Mouse (Mus musculus) lung, adult 18-20 months (tissue): ENCODE measurements around the gene Dkkl1.

ENCODE experiments used
- DNase-seq, 2 experiments: peaks; one replicate each; pipeline ENCODE4 v3.0.0; 2022; ENCODE audit warnings: mixed read lengths in 2 of 2

The Dkkl1 gene

GRCm38 (mm10) chr7:45211851-45212251, at the start of gene Dkkl1:
Gene Dkkl1 (minus strand): TSS chr7:45212147.
- DNase-seq: no peak

GRCm38 (mm10) chr7:45259281-45259680, 47.3 kb upstream of the Dkkl1 start:
- no peak for DNase-seq

- no peak for DNase-seq
These were observed 45.3 kb upstream of the Dkkl1 start for GRCm38 (mm10) chr7:45257063-45257840.

GRCm38 (mm10) chr7:45255822-45256221, 43.9 kb upstream of the Dkkl1 start:
- DNase-seq: peak; percentile 60 to 62

- no peak for DNase-seq
These were observed 41.9 kb upstream of the Dkkl1 start for GRCm38 (mm10) chr7:45253806-45254205.

GRCm38 (mm10) chr7:45247666-45248065, 35.7 kb upstream of the Dkkl1 start:
- no peak for DNase-seq

GRCm38 (mm10) chr7:45241389-45241749, 29.4 kb upstream of the Dkkl1 start:
- DNase-seq: no peak

GRCm38 (mm10) chr7:45240633-45241388, 28.9 kb upstream of the Dkkl1 start, which contains the start of gene Slc6a16:
Gene Slc6a16 (plus strand): TSS chr7:45241085.
- DNase-seq: no peak

- DNase-seq: no peak
These were observed 28.2 kb upstream of the Dkkl1 start for GRCm38 (mm10) chr7:45240109-45240508.

GRCm38 (mm10) chr7:45238723-45239496, 27.0 kb upstream of the Dkkl1 start, which contains the start of gene Cd37:
Gene Cd37 (minus strand): TSS chr7:45239115.
- peak; percentile 48 to 61 for DNase-seq

- no peak for DNase-seq
These were observed 26.1 kb upstream of the Dkkl1 start for GRCm38 (mm10) chr7:45237747-45238699.

GRCm38 (mm10) chr7:45235656-45236180, 23.8 kb upstream of the Dkkl1 start:
- DNase-seq: no peak

GRCm38 (mm10) chr7:45234922-45235571, 23.1 kb upstream of the Dkkl1 start:
- peak; percentile 57 to 60 for DNase-seq

GRCm38 (mm10) chr7:45234333-45234841, 22.4 kb upstream of the Dkkl1 start:
- DNase-seq: peak; percentile 32 to 38

GRCm38 (mm10) chr7:45233580-45234332, 21.8 kb upstream of the Dkkl1 start:
- DNase-seq: no peak

- no peak for DNase-seq
These were observed 20.9 kb upstream of the Dkkl1 start for GRCm38 (mm10) chr7:45232716-45233465.

GRCm38 (mm10) chr7:45231941-45232340, 20.0 kb upstream of the Dkkl1 start:
- DNase-seq: no peak

GRCm38 (mm10) chr7:45231192-45231591, 19.2 kb upstream of the Dkkl1 start:
- no peak for DNase-seq

GRCm38 (mm10) chr7:45229459-45230203, 17.7 kb upstream of the Dkkl1 start:
- DNase-seq: no peak
